Mouse (Mus musculus) WW6 (cell line): ENCODE results near the gene Zc3hav1l.

Experiments
- DNase-seq: peaks from one replicate; pipeline ENCODE4 v3.0.0-alpha.2; 2013; ENCODE audit warnings: low read depth, low spot score

Gene Zc3hav1l

DNA sequence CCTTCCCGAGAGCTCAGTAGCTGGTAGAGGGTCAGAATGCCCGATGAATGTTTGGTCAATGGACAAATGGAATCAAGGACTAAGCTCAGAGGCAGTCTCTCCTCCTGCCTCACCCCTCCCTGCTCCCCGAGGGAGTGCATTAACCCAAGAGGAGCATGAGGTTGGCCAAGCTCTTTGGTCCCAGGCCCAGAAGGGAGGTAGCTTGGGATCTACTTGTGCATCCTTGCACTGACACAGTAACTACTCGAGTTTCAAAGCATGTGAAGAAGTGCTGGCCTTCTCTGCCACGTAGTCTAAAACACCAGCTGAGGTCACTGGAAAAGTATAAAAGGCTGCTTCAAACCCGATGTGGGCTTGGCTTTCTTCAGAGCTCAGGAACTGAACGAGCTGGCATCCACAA, 34.6 kb downstream of the Zc3hav1l start:
- no peak for DNase-seq

GRCm38 (mm10) chr6:38263393-38264159, 35.5 kb downstream of the Zc3hav1l start:
- no peak for DNase-seq

- DNase-seq: no peak
Measured at GRCm38 (mm10) chr6:38261877-38262276, 37.2 kb downstream of the Zc3hav1l start.

DNA sequence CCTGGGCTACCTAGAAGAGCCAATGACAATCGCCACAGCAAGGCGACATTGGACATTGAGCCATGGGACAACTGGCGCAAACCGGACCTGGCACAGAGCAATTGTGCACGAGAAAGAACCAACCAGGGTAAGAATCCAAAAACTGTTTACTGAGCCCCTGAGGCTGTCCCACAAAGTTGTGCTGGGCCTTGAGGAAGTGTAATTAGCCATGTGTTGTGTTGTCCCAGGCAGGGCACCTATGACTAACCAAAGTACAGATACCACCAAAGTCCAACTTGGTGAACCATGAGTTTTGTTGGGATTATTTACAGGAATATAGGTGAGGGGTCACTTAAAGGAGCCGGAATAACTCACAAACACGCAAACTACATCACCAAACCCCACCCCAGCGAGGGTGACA, 41.6 kb downstream of the Zc3hav1l start:
- no peak for DNase-seq

DNA sequence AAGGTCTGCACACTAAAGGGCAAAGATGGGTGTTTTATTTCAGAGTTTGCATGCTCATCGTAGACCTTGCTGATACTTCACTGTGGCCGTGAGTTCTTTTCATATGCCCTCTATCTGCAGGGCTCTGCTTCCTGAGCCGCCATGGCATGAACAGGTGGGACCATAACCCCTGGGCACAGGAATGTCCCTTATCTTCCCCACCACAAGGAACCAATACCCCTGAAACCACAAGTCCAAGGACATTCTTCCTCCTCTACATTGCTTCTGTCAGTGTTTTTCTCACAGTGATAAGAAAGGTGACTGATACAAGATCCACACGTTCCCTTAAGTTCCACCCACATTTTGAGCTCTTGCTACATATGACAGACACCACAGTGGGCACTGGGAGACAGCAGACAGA, 42.3 kb downstream of the Zc3hav1l start:
- no peak for DNase-seq

GRCm38 (mm10) chr6:38255794-38256193, 43.3 kb downstream of the Zc3hav1l start:
- DNase-seq: no peak

DNA sequence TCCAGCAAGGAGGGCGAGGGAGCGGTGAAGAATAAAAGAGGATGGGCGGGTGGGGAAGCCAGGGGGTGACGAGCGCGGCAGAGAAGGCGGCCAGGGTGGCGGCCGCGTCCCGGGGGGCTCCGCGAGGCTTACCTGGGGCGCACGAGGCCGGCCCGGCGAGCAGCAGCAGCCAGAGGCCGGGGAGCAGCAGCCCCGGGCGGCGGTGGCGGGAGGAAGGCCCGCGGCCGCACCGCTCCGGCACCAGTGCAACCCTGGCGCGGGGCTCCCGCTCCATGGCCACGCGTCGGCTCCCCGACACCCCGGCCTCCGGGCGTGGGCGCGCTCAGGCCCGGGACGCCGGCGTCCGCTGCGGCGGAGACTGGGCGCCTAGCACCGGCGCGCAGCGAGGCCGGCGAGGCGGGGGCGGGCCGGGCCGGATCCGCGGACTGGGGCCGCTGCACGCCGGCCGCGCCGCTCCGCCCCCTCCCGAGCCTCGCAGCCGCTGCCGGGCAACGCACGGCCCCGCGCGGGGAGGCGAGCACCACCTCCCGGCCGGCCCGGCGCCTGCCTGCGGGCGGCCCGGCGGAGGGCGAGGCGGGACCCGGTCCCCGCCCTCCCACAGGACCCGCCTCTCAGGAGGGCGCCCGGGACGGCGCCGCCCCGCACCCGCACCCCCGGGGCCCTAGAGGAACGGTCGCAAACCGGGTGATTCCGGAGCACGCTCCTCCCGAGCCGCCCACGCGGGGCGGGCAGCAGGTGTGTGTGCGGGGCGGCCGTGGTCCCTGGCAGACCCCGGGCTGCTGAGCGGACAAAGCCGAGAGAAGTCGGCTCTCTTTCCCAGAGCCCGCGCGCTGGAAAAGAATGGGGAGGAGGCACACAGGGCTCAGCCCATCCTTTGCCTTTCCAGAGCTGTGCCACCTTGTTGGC, 45.1 kb downstream of the Zc3hav1l start, which contains the start of gene D630045J12Rik:
D630045J12Rik (minus strand) TSS at position 274 of the 906 bp plus-strand sequence.
- DNase-seq: peak; percentile 22

- no peak for DNase-seq
Measured at GRCm38 (mm10) chr6:38252766-38253735, 46.0 kb downstream of the Zc3hav1l start.

DNA sequence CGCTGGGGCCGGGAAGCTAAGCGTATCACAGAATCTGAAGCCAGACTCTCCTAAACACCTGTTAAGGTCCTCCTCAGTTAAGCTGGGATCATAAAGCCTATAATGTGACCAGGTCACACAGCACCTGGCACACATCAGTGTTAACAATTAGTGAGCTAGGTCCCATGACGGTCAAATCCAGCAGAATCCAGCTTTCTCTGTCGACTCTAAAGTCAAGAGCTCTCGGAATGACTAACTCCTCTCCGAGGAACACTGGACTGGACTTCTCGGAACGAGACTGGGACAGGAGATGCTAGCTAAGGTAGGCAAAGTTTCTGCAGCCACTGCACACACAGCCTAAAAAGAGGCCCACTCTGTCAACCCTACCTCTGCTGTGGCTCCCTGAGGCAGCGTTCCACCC, 46.9 kb downstream of the Zc3hav1l start:
- DNase-seq: no peak

- no peak for DNase-seq
Measured at GRCm38 (mm10) chr6:38251464-38251863, 47.6 kb downstream of the Zc3hav1l start.

DNA sequence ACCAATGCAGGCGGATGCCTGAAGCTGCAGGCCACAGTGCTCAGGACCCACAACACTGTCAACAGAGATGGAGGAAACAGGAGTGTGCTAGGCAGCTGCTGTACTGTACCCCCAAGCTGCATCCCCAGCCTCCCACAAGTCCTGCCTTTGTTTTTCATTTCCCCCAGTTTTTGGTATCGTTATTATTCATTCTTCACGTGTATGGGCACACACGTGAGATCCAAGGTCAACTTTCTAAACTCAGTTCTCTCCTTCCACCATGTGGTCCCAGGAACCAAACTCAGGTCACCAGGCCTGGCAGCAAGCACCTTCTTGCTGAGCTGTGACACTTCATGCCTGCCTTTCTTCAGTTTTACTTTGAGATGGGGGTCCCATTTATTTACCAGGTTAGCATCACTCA, 51.7 kb downstream of the Zc3hav1l start:
- DNase-seq: no peak

GRCm38 (mm10) chr6:38244806-38245205, 54.3 kb downstream of the Zc3hav1l start:
- DNase-seq: no peak

DNA sequence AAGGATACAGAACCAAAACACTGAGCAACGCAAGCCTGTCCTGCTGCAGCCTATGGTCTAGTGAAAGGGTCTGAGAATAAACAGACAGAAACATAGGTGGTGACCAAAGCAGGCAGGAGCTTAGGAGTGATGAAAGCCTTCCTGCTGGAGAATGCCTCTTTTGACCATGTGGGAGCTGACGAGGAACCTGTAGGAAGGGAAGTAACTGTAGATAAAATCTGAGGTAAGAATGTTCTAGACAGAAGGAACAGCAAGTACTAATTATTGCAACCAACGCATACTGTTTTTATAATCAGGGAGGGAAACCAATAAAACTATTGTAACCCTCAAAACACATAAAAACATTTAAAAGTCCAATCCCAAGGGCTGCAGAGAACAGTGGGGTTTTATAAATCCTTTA, 54.9 kb downstream of the Zc3hav1l start:
- no peak for DNase-seq

GRCm38 (mm10) chr6:38242833-38243232, 56.2 kb downstream of the Zc3hav1l start:
- no peak for DNase-seq

GRCm38 (mm10) chr6:38242295-38242830, 56.7 kb downstream of the Zc3hav1l start:
- no peak for DNase-seq

GRCm38 (mm10) chr6:38241508-38241907, 57.6 kb downstream of the Zc3hav1l start:
- no peak for DNase-seq

DNA sequence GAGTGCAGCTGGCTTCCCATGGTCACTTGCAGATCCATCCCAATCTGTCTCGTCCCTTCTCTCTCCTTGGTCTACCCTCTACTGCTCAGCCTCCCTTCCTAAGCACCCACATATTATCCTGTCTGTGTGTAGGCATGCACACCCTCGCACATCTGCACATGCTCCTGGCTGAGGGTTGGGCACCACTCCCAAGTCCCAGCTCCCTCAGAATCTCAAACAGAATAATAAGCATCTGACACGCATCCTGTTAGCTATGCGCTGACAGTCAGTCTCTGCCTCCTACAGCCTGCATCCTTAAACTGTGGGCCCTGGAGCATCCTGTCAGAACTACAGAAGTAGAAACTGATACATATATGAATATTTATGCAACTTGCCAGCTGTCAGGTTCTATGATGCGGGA, 58.4 kb downstream of the Zc3hav1l start:
- DNase-seq: no peak

DNA sequence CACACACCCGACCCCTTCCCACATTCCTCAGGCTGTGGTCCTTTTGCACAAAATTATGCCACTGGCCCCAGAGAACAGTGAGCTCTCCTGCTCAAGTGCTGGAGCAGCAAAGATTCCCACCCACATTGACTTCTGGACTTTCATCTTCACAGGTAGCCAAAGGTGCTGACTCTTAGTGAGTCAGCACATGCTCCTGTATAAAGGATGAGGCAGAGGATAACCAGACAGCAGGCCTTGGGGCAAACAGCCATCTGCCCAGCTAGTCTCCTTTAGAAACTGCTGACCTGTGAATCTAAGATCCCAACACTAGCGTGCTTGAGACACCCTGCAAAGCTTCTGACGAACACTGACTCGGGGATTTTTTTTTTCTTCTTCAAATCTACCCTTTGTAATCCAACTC, 60.7 kb downstream of the Zc3hav1l start:
- DNase-seq: no peak
